Mouse (Mus musculus): Measurements from ENCODE around the gene Cacna1a.

Gene Cacna1a

GRCm38 (mm10) chr8:84687003-84687704 is 298.9 kb downstream of the Cacna1a start:
- no peak for DNase-seq (ENCODE audit: low spot score in 2 of 2)

- DNase-seq (ENCODE audit: low spot score in 2 of 2) = peak; percentile 86 to 87
These were observed 299.5 kb downstream of the Cacna1a start, which contains the start of gene Nacc1 for GRCm38 (mm10) chr8:84687705-84688100. Gene Nacc1 (minus strand): TSS chr8:84687862.

DNA sequence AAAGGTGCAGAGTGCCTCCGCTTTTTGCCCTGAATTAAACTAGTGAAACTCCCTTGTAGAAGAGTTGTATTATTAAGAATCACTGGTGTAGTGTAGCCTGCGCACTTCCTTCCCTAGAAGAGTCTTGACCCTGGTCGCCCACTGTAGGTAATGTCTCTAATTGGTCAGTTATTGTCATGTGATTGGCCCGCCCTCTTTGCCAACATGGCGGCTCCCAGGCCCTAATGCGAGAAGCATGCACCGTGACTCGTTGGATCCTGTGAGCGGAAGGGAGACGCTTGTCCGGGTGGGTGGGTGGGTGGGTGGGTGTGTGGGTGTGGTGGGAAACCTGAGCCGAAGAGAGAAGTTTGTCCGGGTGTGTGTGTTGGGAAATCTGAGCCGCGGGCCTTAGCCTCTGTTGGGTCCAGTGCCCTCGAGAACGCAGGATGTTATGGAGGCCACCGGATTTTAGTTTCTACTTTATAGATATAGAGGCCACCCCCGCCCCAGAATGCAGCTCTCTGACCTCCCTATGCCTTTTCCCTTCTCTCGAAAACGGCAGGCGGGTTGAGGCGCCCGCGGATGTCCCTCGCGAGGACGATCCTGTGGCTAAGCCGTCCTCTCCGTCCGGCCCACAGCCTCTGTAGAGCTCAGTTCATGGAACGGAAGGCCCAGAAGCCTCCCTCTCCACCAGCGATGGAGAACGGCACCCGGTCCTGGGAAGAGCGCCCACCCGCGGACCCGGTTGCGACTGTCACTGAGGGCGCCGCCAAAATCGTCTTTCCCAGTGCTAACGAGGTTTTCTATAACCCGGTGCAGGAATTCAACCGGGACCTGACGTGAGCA is 301.1 kb downstream of the Cacna1a start:
- DNase-seq (ENCODE audit: low spot score in 2 of 2) = peak; percentile 91 to 94

Data from frontal cortex, postnatal 36 days (tissue).